Mouse (Mus musculus) forebrain, embryonic 15.5 days (tissue): ENCODE results near the gene Mecp2. TPM values are rescaled to one million over a fixed set of nuclear protein-coding genes. Genes with fewer than 3 reads are reported as not detected.

Experiments
- ATAC-seq: fragments of 200-750 bp; cut with Nextera tagmentation; replicated peaks from 2 replicates; pipeline ENCODE4 v1.8.0; 2017; ENCODE audit warnings: mild to moderate bottlenecking, moderate TSS enrichment, moderate library complexity
- H3K27ac ChIP-seq: fragments of 300-500 bp; sonication (generic); replicated peaks from 2 replicates; pipeline ENCODE4 v1.5.1; 2015; ENCODE audit warnings: mild to moderate bottlenecking, inconsistent platforms
- H3K27me3 ChIP-seq: fragments of 300-500 bp; sonication (generic); 2 replicates; pipeline ENCODE4 v1.6.1; 2015; ENCODE audit warnings: inconsistent platforms
- H3K36me3 ChIP-seq: fragments of 300-500 bp; sonication (generic); 2 replicates; pipeline ENCODE4 v1.6.1; 2015; ENCODE audit warnings: mild to moderate bottlenecking, inconsistent platforms
- H3K4me1 ChIP-seq: fragments of 300-500 bp; sonication (generic); 2 replicates; pipeline ENCODE4 v1.6.1; 2015; ENCODE audit warnings: inconsistent platforms
- H3K4me2 ChIP-seq: fragments of 300-500 bp; sonication (generic); replicated peaks from 2 replicates; pipeline ENCODE4 v1.6.1; 2015; ENCODE audit warnings: mild to moderate bottlenecking, inconsistent platforms
- H3K4me3 ChIP-seq: fragments of 300-500 bp; sonication (generic); 2 replicates; pipeline ENCODE4 v1.5.1; 2015; ENCODE audit warnings: mild to moderate bottlenecking, inconsistent platforms
- H3K9ac ChIP-seq: fragments of 300-500 bp; sonication (generic); replicated peaks from 2 replicates; pipeline ENCODE4 v1.6.1; 2015; ENCODE audit warnings: mild to moderate bottlenecking, inconsistent platforms
- H3K9me3 ChIP-seq: fragments of 300-500 bp; sonication (generic); 2 replicates; pipeline ENCODE4 v1.6.1; 2016; ENCODE audit warnings: inconsistent platforms
- WGBS: fragments of 180-500 bp; shearing (Covaris S2); methylation state at CpG from one replicate; pipeline ENCODE4 v1.1.7; 2015; ENCODE audit warnings: mixed read lengths; 5-methylcytosine and 5-hydroxymethylcytosine counted together
- polyA plus RNA-seq: library from polyadenylated mRNA; unstranded; fragments of >200 nt; fragmentation: Nextera tagmentation; extraction: Ambion mirVana; gene quantifications from 2 replicates; pipeline ENCODE4 v1.2.1, GENCODE M21; 2015

The Mecp2 gene
- polyA plus RNA-seq, 1 experiment from 2014 or later, result 15.9 TPM

- 19% methylated on average over 32 of the region's 56 CpGs for WGBS
- peak overlapping the region; percentile 54 for H3K4me3 ChIP-seq
- H3K9me3 ChIP-seq, result no peaks in the 10 kb centered on the region
- no peaks in the 10 kb centered on the region for H3K36me3 ChIP-seq
- peak; percentile 79 for ATAC-seq
- H3K4me1 ChIP-seq, result peaks cover 18% of the 10 kb centered on the region
- peak overlapping the region; percentile 51 for H3K4me2 ChIP-seq
- H3K27ac ChIP-seq, result peak overlapping the region; percentile 98
- H3K27me3 ChIP-seq, result no peaks in the 10 kb centered on the region
- peak overlapping the region; percentile 77 for H3K9ac ChIP-seq
Measured at GRCm38 (mm10) chrX:74084946-74085498, 50.1 kb downstream of the Mecp2 start.

GRCm38 (mm10) chrX:74084276-74084837, 50.8 kb downstream of the Mecp2 start:
- peak overlapping the region; percentile 54 for H3K4me3 ChIP-seq
- 0 out of 2 replicates have a peak, but pooled peaks cover under 1% of the 10 kb centered on the region for H3K36me3 ChIP-seq
- H3K4me2 ChIP-seq, result peak overlapping the region; percentile 51
- H3K9ac ChIP-seq, result peak overlapping the region; percentile 77
- H3K27ac ChIP-seq, result peak overlapping the region; percentile 98
- peak; percentile 0; the same call in 1 of the 2 replicates for ATAC-seq
- peaks cover 18% of the 10 kb centered on the region for H3K4me1 ChIP-seq
- H3K27me3 ChIP-seq, result no peaks in the 10 kb centered on the region
- WGBS, result 30% methylated on average over 17 of the region's 17 CpGs
- H3K9me3 ChIP-seq, result no peaks in the 10 kb centered on the region

GRCm38 (mm10) chrX:74070794-74071193, 64.4 kb downstream of the Mecp2 start:
- Histone ChIP-seq H3K27ac (no peak overlapping the region), H3K36me3 (no peaks in the 10 kb centered on the region), H3K4me2 (no peak overlapping the region), H3K4me3 (no peak overlapping the region), H3K27me3 (no peaks in the 10 kb centered on the region), H3K9me3 (no peaks in the 10 kb centered on the region), H3K4me1 (no peaks in the 10 kb centered on the region), H3K9ac (no peak overlapping the region)
- ATAC-seq, result no peak

- Histone ChIP-seq H3K27ac (no peak overlapping the region), H3K4me3 (no peak overlapping the region), H3K4me1 (no peaks in the 10 kb centered on the region), H3K9me3 (no peaks in the 10 kb centered on the region), H3K9ac (no peak overlapping the region), H3K27me3 (no peaks in the 10 kb centered on the region), H3K4me2 (no peak overlapping the region), H3K36me3 (no peaks in the 10 kb centered on the region)
- ATAC-seq, result no peak
- 73% methylated on average over 9 of the region's 9 CpGs for WGBS
Measured at GRCm38 (mm10) chrX:74067891-74068290, 67.3 kb downstream of the Mecp2 start.

- WGBS, result 63% methylated on average over 1 of the region's 1 CpGs
- Histone ChIP-seq H3K4me1 (no peaks in the 10 kb centered on the region), H3K27me3 (no peaks in the 10 kb centered on the region), H3K36me3 (no peaks in the 10 kb centered on the region), H3K9ac (no peak overlapping the region), H3K9me3 (no peaks in the 10 kb centered on the region), H3K4me3 (no peak overlapping the region), H3K4me2 (no peak overlapping the region), H3K27ac (no peak overlapping the region)
- no peak for ATAC-seq
Measured at GRCm38 (mm10) chrX:74045107-74045506, 90.1 kb downstream of the Mecp2 start.

- no peak overlapping the region for H3K9ac ChIP-seq
- H3K4me1 ChIP-seq, result no peaks in the 10 kb centered on the region
- WGBS, result 75% methylated on average over 5 of the region's 5 CpGs
- ATAC-seq, result no peak
- H3K36me3 ChIP-seq, result peaks cover 16% of the 10 kb centered on the region
- H3K9me3 ChIP-seq, result no peaks in the 10 kb centered on the region
- no peak overlapping the region for H3K4me3 ChIP-seq
- H3K27ac ChIP-seq, result no peak overlapping the region
- no peaks in the 10 kb centered on the region for H3K27me3 ChIP-seq
- no peak overlapping the region for H3K4me2 ChIP-seq
Measured at GRCm38 (mm10) chrX:74037702-74038375, 97.3 kb downstream of the Mecp2 start.

- Histone ChIP-seq H3K4me1 (no peaks in the 10 kb centered on the region), H3K9me3 (no peaks in the 10 kb centered on the region), H3K4me3 (no peak overlapping the region), H3K4me2 (no peak overlapping the region), H3K27me3 (no peaks in the 10 kb centered on the region), H3K9ac (no peak overlapping the region), H3K27ac (no peak overlapping the region), H3K36me3 (no peaks in the 10 kb centered on the region)
- ATAC-seq, result no peak
- WGBS, result 47% methylated on average over 1 of the region's 1 CpGs
Measured at GRCm38 (mm10) chrX:74030000-74030399, 105.2 kb downstream of the Mecp2 start.

- H3K4me3 ChIP-seq, result peak within 1 kb of the TSS; percentile 64
- H3K4me1 ChIP-seq, result peaks cover 6% of the 10 kb centered on the region
- 22% methylated on average over 70 of the region's 72 CpGs for WGBS
- H3K9ac ChIP-seq, result peak within 1 kb of the TSS; percentile 79
- no peaks in the 10 kb centered on the region for H3K36me3 ChIP-seq
- H3K27me3 ChIP-seq, result no peaks in the 10 kb centered on the region
- ATAC-seq, result peak; percentile 88
- peak within 1 kb of the TSS; percentile 86 for H3K27ac ChIP-seq
- H3K4me2 ChIP-seq, result peak within 1 kb of the TSS; percentile 54
- H3K9me3 ChIP-seq, result no peaks in the 10 kb centered on the region
Measured at GRCm38 (mm10) chrX:74023188-74024049, 111.7 kb downstream of the Mecp2 start, which contains the start of gene Irak1. Irak1 (minus strand) TSS chrX:74023918.

GRCm38 (mm10) chrX:74022795-74023187, 112.4 kb downstream of the Mecp2 start:
- H3K9me3 ChIP-seq, result no peaks in the 10 kb centered on the region
- H3K4me3 ChIP-seq, result peak overlapping the region; percentile 64
- peak overlapping the region; percentile 86; the same call in 1 of the 2 replicates for H3K27ac ChIP-seq
- H3K9ac ChIP-seq, result peak overlapping the region; percentile 79
- H3K4me1 ChIP-seq, result peaks cover 6% of the 10 kb centered on the region
- ATAC-seq, result no peak
- 25% methylated on average over 6 of the region's 6 CpGs for WGBS
- H3K36me3 ChIP-seq, result 0 out of 2 replicates have a peak, but pooled peaks cover 3% of the 10 kb centered on the region
- peak overlapping the region; percentile 54 for H3K4me2 ChIP-seq
- no peaks in the 10 kb centered on the region for H3K27me3 ChIP-seq

- Histone ChIP-seq H3K9me3 (no peaks in the 10 kb centered on the region), H3K4me2 (no peak overlapping the region), H3K27ac (no peak overlapping the region), H3K4me3 (no peak overlapping the region), H3K4me1 (no peaks in the 10 kb centered on the region), H3K9ac (no peak overlapping the region), H3K27me3 (no peaks in the 10 kb centered on the region), H3K36me3 (0 out of 2 replicates have a peak, but pooled peaks cover 5% of the 10 kb centered on the region)
- ATAC-seq, result no peak
- 94% methylated on average over 1 of the region's 1 CpGs for WGBS
Measured at GRCm38 (mm10) chrX:74014597-74014996, 120.6 kb downstream of the Mecp2 start.

- Histone ChIP-seq H3K36me3 (no peaks in the 10 kb centered on the region), H3K9me3 (no peaks in the 10 kb centered on the region), H3K4me1 (no peaks in the 10 kb centered on the region), H3K27ac (no peak overlapping the region), H3K9ac (no peak overlapping the region), H3K4me2 (no peak overlapping the region), H3K27me3 (no peaks in the 10 kb centered on the region), H3K4me3 (no peak overlapping the region)
- 27% methylated on average over 8 of the region's 8 CpGs for WGBS
- no peak for ATAC-seq
Measured at GRCm38 (mm10) chrX:74008063-74008462, 127.1 kb downstream of the Mecp2 start.

GRCm38 (mm10) chrX:74006401-74006800, 128.8 kb downstream of the Mecp2 start:
- no peak overlapping the region for H3K9ac ChIP-seq
- no peaks in the 10 kb centered on the region for H3K36me3 ChIP-seq
- H3K27ac ChIP-seq, result no peak overlapping the region
- no peak overlapping the region for H3K4me3 ChIP-seq
- no peaks in the 10 kb centered on the region for H3K4me1 ChIP-seq
- no peaks in the 10 kb centered on the region for H3K27me3 ChIP-seq
- no peak overlapping the region for H3K4me2 ChIP-seq
- no peak for ATAC-seq
- H3K9me3 ChIP-seq, result no peaks in the 10 kb centered on the region
- WGBS, result 86% methylated on average over 21 of the region's 21 CpGs
